Mouse (Mus musculus): ENCODE data around the gene Ptbp3.

- TF ChIP-seq POLR2AphosphoS2 (IDR thresholded peaks at IDR 0.05; ENCODE audit: low read length), result no peak
- TF ChIP-seq RCOR1 (IDR thresholded peaks at IDR 0.05; ENCODE audit: low read depth, low read length), result no peak
- TF ChIP-seq HCFC1 (IDR thresholded peaks at IDR 0.05; ENCODE audit: low read depth, low read length), result no peak
- no peak for TF ChIP-seq TCF12 (IDR thresholded peaks at IDR 0.05; ENCODE audit: low read depth, low read length)
- TF ChIP-seq MAFK (IDR thresholded peaks at IDR 0.05; ENCODE audit: borderline replicate concordance, low read depth, low read length), result no peak
- no peak for TF ChIP-seq SIN3A (IDR thresholded peaks at IDR 0.05; ENCODE audit: low read length)
- TF ChIP-seq USF1 (IDR thresholded peaks at IDR 0.05; ENCODE audit: low read depth, low read length), result no peak
- no peak for TF ChIP-seq E2F4 (IDR thresholded peaks at IDR 0.05; ENCODE audit: borderline replicate concordance, low read depth, low read length)
- TF ChIP-seq POLR2A (IDR thresholded peaks at IDR 0.05; ENCODE audit: control insufficient read depth in 1 of 2, insufficient read depth in 1 of 2, low read depth in 1 of 2, low read length in 2 of 2, poor library complexity in 1 of 2), result no peak
- TF ChIP-seq MAZ (IDR thresholded peaks at IDR 0.05; ENCODE audit: low read depth, low read length), result no peak
- TF ChIP-seq ZMIZ1 (IDR thresholded peaks at IDR 0.05; ENCODE audit: low read depth, low read length), result no peak
- TF ChIP-seq CHD2 (IDR thresholded peaks at IDR 0.05; ENCODE audit: low read length), result no peak
- TF ChIP-seq CHD1 (IDR thresholded peaks at IDR 0.05; ENCODE audit: low read depth, low read length), result no peak
Measured at GRCm38 (mm10) chr4:59457941-59458340, 91.2 kb downstream of the Ptbp3 start.
